Mouse (Mus musculus): ENCODE results near the gene Mxra8.

DNA sequence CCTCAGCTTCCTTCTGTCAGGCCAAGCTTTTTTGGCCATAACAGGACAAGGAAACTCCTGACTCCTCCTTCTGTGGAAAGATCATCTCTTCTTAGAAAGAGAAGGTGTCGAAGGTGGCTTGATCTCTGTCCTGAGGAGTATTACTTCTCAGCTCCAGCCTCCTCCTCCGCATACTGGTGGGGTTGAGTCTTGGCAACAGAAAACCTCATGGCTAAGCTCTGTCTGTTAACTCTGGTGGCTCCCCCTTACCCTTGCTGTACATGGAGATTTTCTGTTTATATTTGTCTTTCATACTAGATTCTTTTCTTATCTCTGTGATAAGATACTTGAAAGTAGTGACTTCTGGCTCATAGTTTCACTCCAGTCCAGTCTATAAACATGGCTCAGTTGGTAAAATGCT, 45.8 kb upstream of the Mxra8 start:
- TF ChIP-seq GATA1 (IDR thresholded peaks at IDR 0.05; ENCODE audit: low read length) (no peak), TAL1 (IDR thresholded peaks at IDR 0.05; ENCODE audit: low read length) (no peak)
